Mouse (Mus musculus) T-cell, adult 2 months (primary cell): ENCODE measurements around the gene Dpep2nb.
"Not testable (repeated sequence)": the region's sequence is repeated elsewhere in the genome, so short reads cannot be mapped to it uniquely, and the experiment has no call there.

Experiments
- DNase-seq: peaks from one replicate; pipeline ENCODE4 v3.0.0; 2022; ENCODE audit warnings: low spot score

Gene Dpep2nb

GRCm38 (mm10) chr8:106007135-106007534, 1.4 kb upstream of the Dpep2nb start:
- DNase-seq, result no peak

GRCm38 (mm10) chr8:106006413-106006812, 638 bp upstream of the Dpep2nb start:
- no peak for DNase-seq

- DNase-seq, result no peak
Measured at GRCm38 (mm10) chr8:106004538-106005207, 1.1 kb downstream of the Dpep2nb start.

GRCm38 (mm10) chr8:106001908-106002307, 3.9 kb downstream of the Dpep2nb start:
- DNase-seq, result no peak

- DNase-seq, result no peak
Measured at GRCm38 (mm10) chr8:105998971-105999370, 6.8 kb downstream of the Dpep2nb start.

GRCm38 (mm10) chr8:105996359-105996758, 9.4 kb downstream of the Dpep2nb start:
- no peak for DNase-seq

GRCm38 (mm10) chr8:105993226-105993625, 12.5 kb downstream of the Dpep2nb start:
- no peak for DNase-seq

GRCm38 (mm10) chr8:105992499-105992898, 13.3 kb downstream of the Dpep2nb start:
- DNase-seq, result peak; percentile 59

- DNase-seq, result no peak
Measured at GRCm38 (mm10) chr8:105991546-105991945, 14.2 kb downstream of the Dpep2nb start.

GRCm38 (mm10) chr8:105990856-105991387, 14.9 kb downstream of the Dpep2nb start, which contains the start of gene Dus2:
Gene Dus2 (plus strand): TSS chr8:105991337.
- peak; percentile 80 for DNase-seq

GRCm38 (mm10) chr8:105988546-105988945, 17.2 kb downstream of the Dpep2nb start:
- no peak for DNase-seq

GRCm38 (mm10) chr8:105983406-105983805, 22.4 kb downstream of the Dpep2nb start:
- not testable (repeated sequence) for DNase-seq

- no peak for DNase-seq
Measured at GRCm38 (mm10) chr8:105981146-105981545, 24.6 kb downstream of the Dpep2nb start.

GRCm38 (mm10) chr8:105979325-105979724, 26.4 kb downstream of the Dpep2nb start, which contains the start of gene Dpep3:
Gene Dpep3 (minus strand): TSS chr8:105979429.
- no peak for DNase-seq

- DNase-seq, result no peak
Measured at GRCm38 (mm10) chr8:105975363-105975762, 30.4 kb downstream of the Dpep2nb start.

GRCm38 (mm10) chr8:105971019-105971720, 34.6 kb downstream of the Dpep2nb start:
- DNase-seq, result no peak

- DNase-seq, result no peak
Measured at GRCm38 (mm10) chr8:105969367-105969766, 36.4 kb downstream of the Dpep2nb start.

- peak; percentile 17 for DNase-seq
Measured at GRCm38 (mm10) chr8:105966692-105967311, 39.0 kb downstream of the Dpep2nb start.

- peak; percentile 66 for DNase-seq
Measured at GRCm38 (mm10) chr8:105965905-105966341, 39.9 kb downstream of the Dpep2nb start, which contains the start of gene Slc12a4. Gene Slc12a4 (minus strand): TSS chr8:105966097.

- peak; percentile 38 for DNase-seq
Measured at GRCm38 (mm10) chr8:105965266-105965904, 40.4 kb downstream of the Dpep2nb start.

GRCm38 (mm10) chr8:105964506-105965265, 41.1 kb downstream of the Dpep2nb start:
- DNase-seq, result no peak
